Mouse (Mus musculus): ENCODE measurements around the gene Senp3. TPM values are rescaled to one million over a fixed set of nuclear protein-coding genes. Genes with fewer than 3 reads are reported as not detected.
A peak's percentile ranks its signal among the peaks of the same experiment; 100 is the strongest.

Gene Senp3
- polyA plus RNA-seq, 1 experiment from 2014 or later: 94.0 TPM

MicroRNA genes within 50 kb of the gene (microRNA counts, 519-probe panel; counts per million panel counts)
- microRNA mmu-miR-1934 (386 counts per million, percentile 18 among the panel's probes with 10 or more counts), microRNA mmu-miR-467f (2,830 counts per million, percentile 84 among the panel's probes with 10 or more counts)

Small RNA genes within 50 kb of the gene (microRNA-seq; reads per million reads assigned to microRNA genes)
- gene Mir1934 (2.4 reads per million, percentile 10 among the genes with 10 or more reads in this experiment), gene Mir467f (not detected)

Other genes with a start within 250 kb of the Senp3 start
- 4.4 and 5.1 TPM in 2 replicates for gene Dnah2, start 133.0 kb downstream of the Senp3 start, polyA plus RNA-seq (2015; fragmentation: Nextera tagmentation; extraction: Ambion mirVana)
- gene Efnb3, start 121.9 kb downstream of the Senp3 start, polyA plus RNA-seq (2015; fragmentation: Nextera tagmentation; extraction: Ambion mirVana): 165 and 178 TPM in 2 replicates
- 19.2 and 20.9 TPM in 2 replicates for gene Wrap53, start 101.8 kb downstream of the Senp3 start, polyA plus RNA-seq (2015; fragmentation: Nextera tagmentation; extraction: Ambion mirVana)
- gene Trp53, start 101.7 kb downstream of the Senp3 start, polyA plus RNA-seq (2015; fragmentation: Nextera tagmentation; extraction: Ambion mirVana): 48.9 and 57.3 TPM in 2 replicates
- gene Atp1b2, start 76.1 kb downstream of the Senp3 start, polyA plus RNA-seq (2015; fragmentation: Nextera tagmentation; extraction: Ambion mirVana): 65.8 and 95.2 TPM in 2 replicates
- not detected in 2 replicates for gene Shbg, start 64.2 kb downstream of the Senp3 start, polyA plus RNA-seq (2015; fragmentation: Nextera tagmentation; extraction: Ambion mirVana)
- 23.8 and 27.1 TPM in 2 replicates for gene Sat2, start 60.1 kb downstream of the Senp3 start, polyA plus RNA-seq (2015; fragmentation: Nextera tagmentation; extraction: Ambion mirVana)
- gene Fxr2, start 49.1 kb downstream of the Senp3 start, polyA plus RNA-seq (2015; fragmentation: Nextera tagmentation; extraction: Ambion mirVana): 33.3 and 37.3 TPM in 2 replicates
- not detected in 2 replicates for gene Sox15, start 26.8 kb downstream of the Senp3 start, polyA plus RNA-seq (2015; fragmentation: Nextera tagmentation; extraction: Ambion mirVana)
- 101 and 104 TPM in 2 replicates for gene Mpdu1, start 19.4 kb downstream of the Senp3 start, polyA plus RNA-seq (2015; fragmentation: Nextera tagmentation; extraction: Ambion mirVana)
- gene Cd68, start 15.9 kb downstream of the Senp3 start, polyA plus RNA-seq (2015; fragmentation: Nextera tagmentation; extraction: Ambion mirVana): 6.4 and 9.7 TPM in 2 replicates
- 477 and 496 TPM in 2 replicates for gene Eif4a1, start 9.7 kb downstream of the Senp3 start, polyA plus RNA-seq (2015; fragmentation: Nextera tagmentation; extraction: Ambion mirVana)
- gene Tnfsf13, start 3.7 kb upstream of the Senp3 start, polyA plus RNA-seq (2015; fragmentation: Nextera tagmentation; extraction: Ambion mirVana): 0.53 and 0.66 TPM in 2 replicates
- gene Tnfsf12, start 13.8 kb upstream of the Senp3 start, polyA plus RNA-seq (2015; fragmentation: Nextera tagmentation; extraction: Ambion mirVana): 2.3 and 3.0 TPM in 2 replicates
- gene Tnfsfm13, start 14.0 kb upstream of the Senp3 start, polyA plus RNA-seq (2015; fragmentation: Nextera tagmentation; extraction: Ambion mirVana): 0.60 and 0.87 TPM in 2 replicates
- gene Polr2a, start 76.6 kb upstream of the Senp3 start, polyA plus RNA-seq (2015; fragmentation: Nextera tagmentation; extraction: Ambion mirVana): 13.0 and 15.5 TPM in 2 replicates
- 0.21 and 0.22 TPM in 2 replicates for gene Slc35g3, start 79.9 kb upstream of the Senp3 start, polyA plus RNA-seq (2015; fragmentation: Nextera tagmentation; extraction: Ambion mirVana)
- gene Zbtb4, start 83.8 kb upstream of the Senp3 start, polyA plus RNA-seq (2015; fragmentation: Nextera tagmentation; extraction: Ambion mirVana): 4.2 and 5.2 TPM in 2 replicates
- gene Chrnb1, start 113.9 kb upstream of the Senp3 start, polyA plus RNA-seq (2015; fragmentation: Nextera tagmentation; extraction: Ambion mirVana): 1.4 and 1.6 TPM in 2 replicates
- 4.1 and 4.5 TPM in 2 replicates for gene Fgf11, start 119.8 kb upstream of the Senp3 start, polyA plus RNA-seq (2015; fragmentation: Nextera tagmentation; extraction: Ambion mirVana)
- 0.54 and 0.56 TPM in 2 replicates for gene Tmem102, start 123.5 kb upstream of the Senp3 start, polyA plus RNA-seq (2015; fragmentation: Nextera tagmentation; extraction: Ambion mirVana)
- not detected in 2 replicates for gene Gm39566, start 133.2 kb upstream of the Senp3 start, polyA plus RNA-seq (2015; fragmentation: Nextera tagmentation; extraction: Ambion mirVana)
- not detected in 2 replicates for gene Spem2, start 136.4 kb upstream of the Senp3 start, polyA plus RNA-seq (2015; fragmentation: Nextera tagmentation; extraction: Ambion mirVana)
- gene Spem1, start 140.1 kb upstream of the Senp3 start, polyA plus RNA-seq (2015; fragmentation: Nextera tagmentation; extraction: Ambion mirVana): 0.24 and 0.68 TPM in 2 replicates
- gene Nlgn2, start 155.7 kb upstream of the Senp3 start, polyA plus RNA-seq (2015; fragmentation: Nextera tagmentation; extraction: Ambion mirVana): 20.6 and 21.5 TPM in 2 replicates
- gene Tmem256, start 156.4 kb upstream of the Senp3 start, polyA plus RNA-seq (2015; fragmentation: Nextera tagmentation; extraction: Ambion mirVana): 271 and 312 TPM in 2 replicates
- gene Plscr3, start 164.3 kb upstream of the Senp3 start, polyA plus RNA-seq (2015; fragmentation: Nextera tagmentation; extraction: Ambion mirVana): 46.3 and 48.1 TPM in 2 replicates
- 0.11 and 0.35 TPM in 2 replicates for gene Tnk1, start 176.6 kb upstream of the Senp3 start, polyA plus RNA-seq (2015; fragmentation: Nextera tagmentation; extraction: Ambion mirVana)
- gene Tmem95, start 195.9 kb upstream of the Senp3 start, polyA plus RNA-seq (2015; fragmentation: Nextera tagmentation; extraction: Ambion mirVana): not detected in 2 replicates
- 1.3 and 1.9 TPM in 2 replicates for gene Kctd11, start 199.3 kb upstream of the Senp3 start, polyA plus RNA-seq (2015; fragmentation: Nextera tagmentation; extraction: Ambion mirVana)
- gene Acap1, start 213.5 kb upstream of the Senp3 start, polyA plus RNA-seq (2015; fragmentation: Nextera tagmentation; extraction: Ambion mirVana): 0.26 and 0.42 TPM in 2 replicates
- 6.6 and 7.4 TPM in 2 replicates for gene 2810408A11Rik, start 218.9 kb upstream of the Senp3 start, polyA plus RNA-seq (2015; fragmentation: Nextera tagmentation; extraction: Ambion mirVana)
- gene Neurl4, start 219.0 kb upstream of the Senp3 start, polyA plus RNA-seq (2015; fragmentation: Nextera tagmentation; extraction: Ambion mirVana): 18.7 and 24.1 TPM in 2 replicates
- 70.3 TPM in 2 replicates for gene Gps2, start 231.8 kb upstream of the Senp3 start, polyA plus RNA-seq (2015; fragmentation: Nextera tagmentation; extraction: Ambion mirVana)
- gene Eif5a, start 239.9 kb upstream of the Senp3 start, polyA plus RNA-seq (2015; fragmentation: Nextera tagmentation; extraction: Ambion mirVana): 1,061 and 1,062 TPM in 2 replicates